Mouse (Mus musculus): ENCODE data around the gene Celf2. TPM values are rescaled to one million over a fixed set of nuclear protein-coding genes. Genes with fewer than 3 reads are reported as not detected.
A peak's percentile ranks its signal among the peaks of the same experiment; 100 is the strongest.

The Celf2 gene
- total RNA-seq, 4 experiments from 2014 or later = 60.0 to 64.8 (median 63.1) TPM

DNA sequence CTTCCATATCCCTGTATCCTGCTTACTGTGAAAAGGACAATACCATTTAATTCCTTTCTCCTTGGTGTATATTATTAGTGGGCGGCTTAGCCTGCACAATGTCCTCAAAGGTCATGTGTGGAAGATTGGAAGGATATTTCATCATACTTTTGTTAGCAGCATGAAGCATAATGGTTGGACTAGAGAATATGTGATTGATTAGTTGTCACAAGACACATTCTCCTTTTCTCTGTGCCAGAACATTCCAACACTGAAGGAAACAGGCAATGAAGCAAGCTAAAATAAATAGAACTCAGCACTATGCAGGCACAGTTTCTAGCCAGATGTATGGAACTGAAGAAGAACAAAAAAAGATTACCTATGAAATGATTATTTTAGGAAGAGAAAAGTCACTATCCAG, 482.6 kb downstream of the Celf2 start:
- no peak for DNase-seq (ENCODE audit: low spot score)

DNA sequence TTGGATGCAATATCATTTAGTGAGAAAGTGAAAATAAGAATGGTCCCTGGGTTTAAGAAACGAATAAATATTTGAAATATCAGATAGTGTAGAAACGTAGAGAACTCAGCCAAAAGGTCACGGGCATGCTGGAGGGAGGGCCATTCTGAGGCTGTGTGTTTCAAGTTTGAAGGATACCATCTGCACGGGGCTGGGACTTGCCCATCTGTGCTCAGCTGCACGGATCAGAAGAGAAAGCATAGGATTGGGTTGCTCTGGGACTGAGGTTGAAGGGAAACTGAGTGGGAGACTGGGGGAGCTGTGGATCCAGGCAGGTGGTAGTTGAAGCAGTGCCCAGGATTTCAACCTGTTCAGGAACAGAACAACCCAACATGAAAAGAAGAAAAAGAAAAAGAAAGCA, 483.8 kb downstream of the Celf2 start:
- DNase-seq (ENCODE audit: low spot score) = peak; percentile 52

DNA sequence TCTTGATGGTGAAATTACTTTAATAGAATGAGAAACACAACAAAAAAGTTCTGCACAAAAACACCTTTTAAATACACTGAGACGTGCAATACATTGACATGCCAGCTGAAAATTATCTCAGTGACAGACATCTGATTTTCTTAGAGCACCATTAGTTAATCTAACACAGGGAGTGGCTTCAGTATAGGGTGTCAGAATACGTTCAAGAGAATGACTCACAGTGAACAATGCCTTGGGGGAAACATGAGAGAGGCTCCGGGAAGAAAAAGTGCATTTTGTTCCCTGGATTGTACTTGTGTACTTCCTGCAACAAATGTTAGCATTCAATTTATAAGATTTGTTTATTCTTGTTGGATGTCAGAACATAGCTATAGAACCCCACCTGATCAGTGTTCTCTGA, 487.2 kb downstream of the Celf2 start:
- DNase-seq (ENCODE audit: low spot score) = no peak

DNA sequence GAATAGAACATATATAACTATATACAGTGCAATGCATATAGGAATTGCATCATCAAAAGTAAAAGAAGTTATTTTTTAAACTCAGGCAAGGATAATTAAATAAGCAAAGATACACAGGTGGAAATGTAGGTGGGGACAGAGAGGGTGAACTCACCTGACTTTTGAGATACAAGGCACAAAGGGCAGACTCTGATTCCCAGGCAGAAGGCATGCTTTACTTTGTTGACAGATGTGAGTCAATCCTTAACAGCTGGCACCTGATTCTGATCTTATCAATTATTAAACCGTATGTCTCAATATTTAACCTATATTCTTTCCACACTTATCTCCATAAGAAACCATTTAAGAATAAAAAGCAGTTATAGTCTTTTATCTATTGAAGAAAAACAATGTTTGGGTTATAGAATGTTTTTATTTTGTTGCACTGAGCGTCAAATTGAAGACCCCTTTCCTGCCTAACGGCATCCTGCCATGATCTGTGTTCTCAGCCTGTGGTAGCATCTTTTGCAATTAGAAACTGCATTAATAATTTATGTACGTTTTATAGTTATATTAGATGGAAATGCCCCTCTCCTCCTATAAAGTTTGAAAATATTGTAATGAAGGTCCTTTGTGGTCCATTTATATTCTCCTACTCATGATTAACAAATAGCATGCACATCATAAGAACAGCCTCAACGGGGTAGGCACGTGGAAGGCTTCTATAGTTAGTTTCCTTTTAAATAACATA, 491.8 kb downstream of the Celf2 start:
- DNase-seq (ENCODE audit: low spot score) = no peak

DNA sequence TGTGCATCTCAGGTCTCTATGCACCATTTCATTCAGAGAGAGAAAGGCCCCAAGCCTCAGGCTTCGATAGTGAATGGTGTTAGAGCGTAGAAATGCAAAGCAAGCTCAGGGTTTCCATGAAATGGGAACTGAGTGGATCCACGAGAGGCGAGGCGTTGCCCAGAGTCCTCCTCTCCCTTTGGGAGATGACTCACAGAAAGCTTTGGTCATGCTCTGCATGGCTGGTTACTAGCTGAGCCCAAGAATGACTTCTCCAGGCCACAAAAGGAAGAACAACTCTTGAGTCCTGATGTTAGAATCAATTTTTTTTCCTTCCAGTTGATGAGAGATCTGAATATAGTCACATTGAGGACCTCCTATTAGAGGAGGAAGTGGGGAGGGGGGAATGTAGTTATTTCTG, 496.2 kb downstream of the Celf2 start:
- DNase-seq (ENCODE audit: low spot score) = peak; percentile 57

DNA sequence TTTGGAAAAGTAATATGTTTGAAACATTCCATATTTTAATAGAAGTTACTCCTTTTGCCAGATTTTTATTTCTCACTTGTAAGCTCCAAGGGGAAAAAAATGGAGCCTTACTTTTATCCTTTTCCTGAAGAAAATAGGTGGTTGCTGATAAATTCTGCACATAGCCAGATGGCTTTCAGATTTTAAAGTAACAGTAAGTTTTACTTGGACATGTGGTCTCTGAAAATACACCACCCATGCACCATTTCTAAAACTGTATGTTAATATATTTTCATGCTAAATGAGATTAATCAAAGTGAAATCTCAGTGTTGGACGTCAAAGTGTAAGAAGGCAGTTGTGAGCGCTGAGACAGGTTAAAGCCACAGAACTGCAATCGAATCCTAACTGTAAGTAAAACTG, 502.5 kb downstream of the Celf2 start:
- DNase-seq (ENCODE audit: low spot score) = no peak

DNA sequence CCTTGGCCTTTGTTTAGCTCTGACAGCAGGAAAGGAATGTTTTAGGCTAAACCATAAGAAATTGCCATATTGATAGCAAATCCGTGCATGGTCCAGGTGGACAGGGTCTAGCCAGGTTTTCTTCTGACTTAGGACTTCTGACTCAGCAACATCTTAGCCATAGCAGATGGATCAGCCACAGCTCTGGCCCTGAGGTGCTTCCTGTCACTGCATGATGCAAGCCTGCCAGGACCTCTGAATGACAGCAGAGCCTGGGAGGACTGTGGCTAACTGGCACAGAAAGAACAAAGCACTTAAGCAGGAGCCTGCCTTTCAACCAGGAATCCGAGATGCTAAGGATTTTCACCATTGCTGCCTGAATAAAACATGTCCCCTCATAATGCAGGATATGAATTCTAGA, 507.4 kb downstream of the Celf2 start:
- DNase-seq (ENCODE audit: low spot score) = no peak

DNA sequence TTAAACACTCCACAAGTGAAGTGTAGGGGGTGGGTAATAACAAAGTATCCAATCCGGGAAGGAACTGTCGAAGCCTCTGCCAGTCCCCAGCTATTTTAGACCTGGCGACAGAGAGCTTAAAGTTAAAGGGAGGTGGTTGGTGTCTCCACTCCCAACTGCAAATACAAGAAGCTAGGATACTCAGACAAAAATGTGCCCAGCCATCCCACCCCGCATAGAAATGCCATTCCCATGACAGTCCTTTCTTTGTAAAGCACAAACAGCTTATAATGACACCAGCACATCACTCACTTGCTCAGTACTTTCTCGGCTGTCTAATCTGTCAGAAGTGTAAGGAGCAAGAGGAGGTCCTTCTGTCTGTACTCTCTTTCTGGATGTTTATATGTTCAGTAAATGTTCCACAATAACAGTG, 518.3 kb downstream of the Celf2 start:
- DNase-seq (ENCODE audit: low spot score) = no peak

DNA sequence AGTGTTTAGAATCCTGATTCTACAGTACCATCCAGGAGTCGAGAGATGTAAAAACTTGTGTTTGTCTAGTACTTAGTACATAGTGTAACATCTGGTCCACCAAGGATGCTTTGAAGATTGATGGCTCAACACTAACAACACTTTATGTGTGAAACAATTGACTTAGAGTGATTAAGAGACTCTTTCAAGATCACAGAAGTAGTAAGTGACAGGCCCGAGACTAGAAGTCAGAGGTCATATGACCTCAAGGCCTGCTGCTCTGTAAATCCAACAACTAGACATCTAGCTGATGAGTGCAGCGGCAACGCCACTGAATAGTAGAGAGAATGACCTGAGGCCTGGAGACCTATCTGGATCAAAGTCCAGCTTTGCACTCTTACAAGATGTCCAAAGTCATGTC, 523.7 kb downstream of the Celf2 start:
- DNase-seq (ENCODE audit: low spot score) = no peak

DNA sequence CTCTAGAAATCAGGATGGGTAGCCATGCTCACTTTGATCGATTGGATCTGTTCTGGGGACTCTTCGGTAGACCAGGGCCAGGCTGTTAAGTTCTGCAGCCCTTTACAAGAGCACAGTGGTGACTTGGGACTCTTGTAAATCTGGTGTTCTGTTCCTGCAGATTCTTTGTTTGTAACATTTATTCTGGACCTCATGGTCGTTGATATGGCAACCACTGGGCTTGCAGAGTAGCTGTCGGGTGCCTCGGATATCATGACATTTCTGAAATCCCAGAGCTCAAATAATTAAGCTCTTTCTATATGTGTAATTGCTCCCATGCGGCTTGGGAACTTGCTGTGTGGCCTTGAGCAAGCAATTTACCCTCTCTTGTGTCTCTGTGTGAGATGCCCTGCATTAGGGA, 525.5 kb downstream of the Celf2 start:
- no peak for DNase-seq (ENCODE audit: low spot score)

DNA sequence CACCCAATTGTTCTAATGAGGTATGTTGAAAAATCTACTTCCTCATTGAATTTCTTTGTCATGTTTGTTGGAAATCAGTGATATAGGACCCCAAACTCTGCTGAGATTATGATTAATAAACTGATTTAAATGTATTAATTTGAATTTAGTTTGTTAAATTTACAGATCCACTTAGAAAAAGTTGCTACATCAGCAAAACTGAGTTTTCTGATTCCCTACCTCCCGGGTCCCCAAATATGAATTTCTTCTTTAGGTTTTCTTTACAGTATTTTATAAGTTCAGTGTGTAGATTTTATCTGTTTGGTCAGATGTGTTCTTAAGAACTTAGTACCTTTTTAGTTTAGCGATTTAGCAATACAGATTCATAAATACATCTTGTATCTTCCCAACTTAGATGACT, 533.1 kb downstream of the Celf2 start:
- DNase-seq (ENCODE audit: low spot score) = no peak

DNA sequence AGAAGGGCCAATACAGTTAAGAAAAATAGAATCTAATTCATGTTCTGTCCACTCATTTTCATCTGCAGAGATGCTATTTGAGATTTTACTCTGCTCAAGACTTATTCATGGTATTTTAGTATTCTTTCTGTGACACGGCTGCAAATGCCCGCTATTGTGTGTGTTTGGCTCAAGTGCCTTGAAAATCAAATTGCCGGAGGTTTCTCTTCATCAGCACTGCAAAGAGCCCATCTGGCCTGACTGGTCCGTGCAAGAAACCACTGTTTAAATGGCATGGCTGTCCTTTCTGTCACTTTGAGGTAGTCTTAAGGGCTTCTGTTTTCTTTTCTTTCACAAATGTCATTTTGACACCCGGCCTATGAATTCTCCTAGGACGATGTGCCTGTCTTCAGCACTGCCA, 540.1 kb downstream of the Celf2 start:
- no peak for DNase-seq (ENCODE audit: low spot score)

DNA sequence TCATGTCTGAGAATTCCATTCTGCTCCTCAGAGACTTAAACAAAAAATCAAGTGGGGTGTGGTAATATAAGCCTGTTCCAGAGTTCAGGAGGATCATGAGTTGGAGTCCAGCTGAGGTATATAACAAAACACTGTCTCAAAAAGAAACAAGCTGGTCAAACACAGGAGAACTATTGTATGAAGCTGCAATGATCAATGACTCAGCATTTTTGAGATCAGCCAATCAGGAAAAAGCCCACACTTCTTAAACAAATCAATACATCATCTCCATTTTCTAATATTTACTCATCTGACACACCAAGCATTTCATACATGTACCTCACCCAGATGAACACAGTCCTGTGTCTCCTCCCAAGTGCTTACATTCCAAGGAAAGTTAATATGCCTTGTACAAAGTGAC, 544.1 kb downstream of the Celf2 start:
- no peak for DNase-seq (ENCODE audit: low spot score)

DNA sequence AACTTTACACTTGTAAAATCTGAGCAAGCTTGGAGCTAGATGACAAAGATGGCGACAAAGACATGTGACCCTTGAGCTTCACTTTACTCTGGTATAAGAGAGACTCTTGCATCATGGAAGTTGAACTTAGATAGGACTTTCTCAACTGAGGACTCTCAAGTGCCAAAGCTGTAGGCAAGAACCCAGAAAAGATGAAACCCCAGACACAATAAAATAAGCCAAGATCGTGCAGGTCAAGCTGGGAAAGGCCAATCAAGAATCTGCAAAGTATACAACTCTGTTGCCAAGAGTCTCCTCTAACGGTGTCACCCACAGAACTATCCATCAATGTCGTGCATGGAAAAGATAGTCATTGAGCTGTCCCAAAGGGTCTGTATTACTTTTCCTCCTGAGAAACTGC, 558.7 kb downstream of the Celf2 start:
- DNase-seq (ENCODE audit: low spot score) = no peak

DNA sequence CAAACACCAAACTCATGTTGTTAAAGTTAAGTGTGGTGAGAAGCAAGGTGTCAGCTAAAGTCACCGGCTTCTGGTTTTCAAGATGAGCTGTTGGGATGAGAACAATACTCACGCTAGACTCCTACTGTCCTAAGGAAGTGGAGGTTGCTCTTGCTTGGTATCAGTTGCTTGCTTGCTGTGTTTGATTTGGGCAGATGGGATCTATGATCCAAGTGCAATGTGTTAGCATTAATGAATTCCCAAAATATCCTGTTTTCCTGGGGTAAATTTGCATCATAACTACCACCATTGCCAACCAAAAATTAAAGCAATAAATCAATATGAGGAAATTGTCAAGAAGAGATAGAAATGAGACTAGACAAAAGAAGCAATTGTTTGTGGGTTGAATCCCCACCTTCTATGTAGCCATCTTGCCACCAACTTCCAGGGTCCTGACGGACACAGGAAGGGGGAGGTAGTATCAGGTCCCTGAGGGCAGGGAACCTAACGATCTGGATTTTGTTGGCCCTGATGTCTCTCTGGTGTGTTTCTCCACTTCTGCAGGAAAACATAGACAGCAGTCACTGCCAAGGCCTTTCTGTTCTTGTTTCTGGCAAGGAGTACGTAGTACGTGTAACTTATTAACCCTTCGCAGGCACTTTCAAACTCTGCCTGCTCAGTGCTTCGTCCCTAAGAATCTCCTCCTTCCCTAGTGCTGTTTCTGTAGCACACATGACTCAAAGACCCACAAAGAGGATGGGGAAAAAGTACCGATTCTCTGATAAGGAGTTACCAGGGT, 563.5 kb downstream of the Celf2 start:
- DNase-seq (ENCODE audit: low spot score) = peak; percentile 28

DNA sequence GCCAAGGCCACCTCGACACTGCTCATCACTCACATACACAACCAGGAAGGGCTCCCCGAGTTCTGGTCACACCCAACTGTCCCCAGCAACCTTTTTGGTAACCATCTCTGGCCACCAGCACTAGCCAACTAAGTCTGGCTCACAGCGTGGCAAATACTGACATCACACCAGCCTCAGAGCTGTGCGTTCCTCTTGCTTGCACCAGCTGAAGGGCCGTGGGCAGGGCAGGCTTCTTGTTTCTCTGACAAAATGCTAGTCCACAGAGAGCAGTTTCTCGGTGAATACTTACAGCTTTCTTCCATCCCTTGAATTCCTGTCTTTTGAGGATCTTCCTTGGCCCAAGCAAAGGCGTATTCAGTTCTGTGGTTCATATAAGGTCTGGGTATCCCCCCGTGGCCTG, 565.7 kb downstream of the Celf2 start:
- DNase-seq (ENCODE audit: low spot score) = no peak

DNA sequence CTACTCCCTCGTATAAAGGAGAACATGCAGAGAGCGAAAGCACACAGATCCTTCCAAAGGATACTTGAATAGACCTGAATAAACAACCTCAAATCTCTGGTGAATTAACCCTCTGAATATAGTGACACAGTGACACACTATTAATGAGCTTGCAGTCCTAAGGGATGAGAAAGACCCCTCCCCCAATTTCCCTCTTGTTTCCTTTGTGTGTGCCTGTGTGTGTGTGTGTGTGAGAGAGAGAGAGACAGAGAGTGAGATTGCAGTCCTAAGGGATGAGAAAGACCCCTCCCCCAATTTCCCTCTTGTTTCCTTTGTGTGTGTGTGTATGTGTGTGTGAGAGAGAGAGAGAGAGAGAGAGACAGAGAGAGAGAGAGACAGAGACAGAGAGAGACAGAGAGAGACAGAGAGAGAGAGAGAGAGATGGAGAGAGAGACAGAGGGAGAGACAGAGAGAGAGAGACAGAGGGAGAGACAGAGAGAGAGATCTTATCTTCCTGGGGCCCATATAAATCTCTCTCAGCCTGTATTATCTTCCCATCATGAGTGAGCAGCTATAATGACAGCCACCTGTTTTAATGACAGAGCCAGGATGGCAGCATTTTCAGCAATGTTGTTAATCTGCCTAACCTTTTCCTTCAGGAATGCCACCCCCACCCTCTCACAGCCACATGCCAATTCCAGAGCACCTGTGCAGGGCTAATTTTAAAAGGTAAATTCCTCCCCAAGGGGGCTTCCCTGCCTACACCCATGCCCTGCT, 566.5 kb downstream of the Celf2 start:
- no peak for DNase-seq (ENCODE audit: low spot score)

DNA sequence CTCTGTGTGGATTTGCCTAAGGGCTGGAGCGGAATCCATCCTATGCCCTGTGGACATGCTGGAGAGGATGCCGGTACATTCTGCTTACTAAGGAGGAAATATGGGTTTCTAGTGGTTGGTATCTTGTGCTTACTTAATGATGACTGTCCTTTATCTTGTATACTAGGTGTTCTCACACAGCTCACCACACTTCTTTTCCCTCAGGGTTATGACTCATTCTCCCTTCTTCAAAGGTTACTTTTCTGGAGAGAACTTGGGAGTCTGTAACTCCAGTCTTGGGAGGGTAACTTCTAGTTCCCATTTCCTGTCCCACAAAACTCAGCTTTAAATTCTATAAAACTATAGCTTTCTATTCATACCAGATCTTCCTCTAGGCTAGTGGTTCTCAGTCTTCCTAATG, 570.2 kb downstream of the Celf2 start:
- no peak for DNase-seq (ENCODE audit: low spot score)

DNA sequence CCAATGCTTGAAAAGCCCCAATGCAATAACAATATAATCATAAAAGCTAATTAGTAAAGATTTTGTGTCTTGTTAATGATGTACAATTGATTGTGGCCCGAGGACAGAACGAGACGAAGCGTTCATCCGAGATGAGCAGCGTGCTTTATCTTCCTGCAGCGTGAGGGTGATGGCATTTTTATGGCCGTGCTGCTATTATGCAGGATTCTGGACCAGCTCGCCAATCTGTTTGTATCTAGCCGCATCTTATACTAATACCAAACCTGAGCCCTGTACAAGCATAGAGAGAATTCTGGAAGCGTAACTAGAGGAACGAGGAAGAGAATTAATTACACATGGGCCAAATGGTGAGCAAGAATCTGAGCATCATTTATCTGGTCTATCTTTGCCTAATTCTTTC, 576.2 kb downstream of the Celf2 start:
- DNase-seq (ENCODE audit: low spot score) = no peak

DNA sequence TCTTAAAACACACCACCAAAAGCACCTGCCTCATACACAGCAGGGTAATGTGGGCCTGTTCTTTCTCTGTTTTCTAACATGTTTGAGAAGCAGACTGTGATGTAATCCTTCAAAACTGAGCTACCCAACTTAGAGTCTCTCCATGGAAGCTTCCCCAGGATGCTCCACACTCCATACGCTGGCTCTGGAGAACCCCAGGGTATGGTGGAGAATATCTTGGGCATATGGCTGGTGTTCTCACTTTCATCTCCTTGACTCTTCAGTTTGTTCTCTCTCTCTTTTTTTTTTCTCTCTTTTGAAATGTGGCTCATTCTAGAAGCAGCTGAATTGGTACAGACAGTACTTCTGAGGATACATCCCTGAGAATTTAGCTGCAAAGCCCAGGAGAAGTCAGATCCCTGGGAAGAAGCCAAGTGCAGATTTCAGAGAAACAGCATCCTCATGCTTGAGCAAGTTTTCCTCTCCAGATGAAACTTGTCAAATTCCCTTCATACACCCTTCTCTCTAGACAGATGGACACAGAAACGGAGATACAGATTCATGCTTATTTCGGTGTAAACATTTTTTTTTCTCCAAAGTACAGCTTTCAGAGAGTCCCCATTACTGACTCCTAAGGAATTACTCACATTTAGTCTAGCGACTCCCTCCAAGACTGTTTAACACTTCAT, 581.5 kb downstream of the Celf2 start:
- peak; percentile 62 for DNase-seq (ENCODE audit: low spot score)

DNA sequence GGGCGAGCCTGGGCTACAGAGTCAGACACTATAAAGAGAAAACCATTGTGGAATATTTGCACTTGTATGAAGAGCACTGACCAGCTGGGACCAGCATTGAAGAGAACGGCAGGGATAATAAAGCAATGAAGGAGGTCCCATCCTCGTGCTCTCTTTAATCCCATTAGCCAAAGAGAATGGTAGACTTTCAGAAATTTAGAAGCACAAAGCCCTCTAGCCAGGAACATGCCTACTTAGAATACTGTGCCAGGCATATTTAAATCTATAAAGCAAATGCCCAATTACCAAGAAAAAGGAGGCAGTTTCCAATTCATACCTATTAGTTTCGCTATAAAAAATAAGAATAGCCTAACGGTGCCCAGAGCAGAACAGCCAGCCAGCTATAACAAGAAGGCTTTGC, 583.9 kb downstream of the Celf2 start:
- DNase-seq (ENCODE audit: low spot score) = no peak
